Mouse (Mus musculus): Measurements from ENCODE around the gene Pus10. TPM values are rescaled to one million over a fixed set of nuclear protein-coding genes. Genes with fewer than 3 reads are reported as not detected.

The Pus10 gene
- polyA plus RNA-seq, 1 experiment = 2.0 TPM

DNA sequence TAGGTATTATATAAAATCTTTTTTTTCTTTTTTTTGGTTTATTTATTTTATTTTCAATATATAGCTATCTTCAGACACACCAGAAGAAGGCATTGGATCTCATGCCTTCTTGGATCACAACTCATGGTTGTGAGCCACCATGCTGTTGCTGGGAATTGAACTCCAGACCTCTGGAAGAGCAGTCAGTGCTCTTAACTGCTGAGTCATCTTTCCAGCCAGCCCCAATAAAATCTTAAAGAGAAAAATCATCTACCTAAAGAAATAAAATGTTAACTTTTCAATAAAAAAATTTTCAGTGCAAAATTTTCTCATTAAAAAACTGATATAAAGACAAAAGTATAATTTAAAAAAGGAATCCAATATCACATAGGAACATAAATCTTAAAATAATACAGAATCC lies 1.2 kb upstream of the Pus10 start:
- H3K9me3 ChIP-seq = no peaks in the 10 kb centered on the region
- TF ChIP-seq GATA1 (IDR thresholded peaks at IDR 0.05; ENCODE audit: borderline replicate concordance, low read length) (no peak), FLI1 (IDR thresholded peaks at IDR 0.05; ENCODE audit: low read length) (no peak)
- H3K27me3 ChIP-seq (replicated peaks) = no peaks in the 10 kb centered on the region
- H3K36me3 ChIP-seq (replicated peaks; ENCODE audit: low read length) = peaks cover 9% of the 10 kb centered on the region
- no peak overlapping the region for H3K4me3 ChIP-seq (replicated peaks)
- peaks cover 27% of the 10 kb centered on the region for H3K4me1 ChIP-seq

- TF ChIP-seq FLI1 (IDR thresholded peaks at IDR 0.05; ENCODE audit: low read length) (no peak), GATA1 (IDR thresholded peaks at IDR 0.05; ENCODE audit: borderline replicate concordance, low read length) (no peak)
- H3K27me3 ChIP-seq (replicated peaks) = no peaks in the 10 kb centered on the region
- H3K4me3 ChIP-seq (replicated peaks) = peak within 1 kb of the TSS; percentile 93
- peaks cover 21% of the 10 kb centered on the region for H3K4me1 ChIP-seq
- H3K9me3 ChIP-seq = no peaks in the 10 kb centered on the region
- H3K36me3 ChIP-seq (replicated peaks; ENCODE audit: low read length) = peaks cover 17% of the 10 kb centered on the region
Observed at GRCm38 (mm10) chr11:23665798-23666501, 476 bp downstream of the Pus10 start, which contains the start of gene Pex13. Gene Pex13, minus strand, starts transcription at chr11:23665959.

- Histone ChIP-seq H3K4me3 (replicated peaks) (peak overlapping the region; percentile 93), H3K9me3 (no peaks in the 10 kb centered on the region), H3K36me3 (replicated peaks; ENCODE audit: low read length) (peaks cover 22% of the 10 kb centered on the region), H3K4me1 (peaks cover 21% of the 10 kb centered on the region), H3K27me3 (replicated peaks) (no peaks in the 10 kb centered on the region)
- TF ChIP-seq GATA1 (IDR thresholded peaks at IDR 0.05; ENCODE audit: borderline replicate concordance, low read length) (no peak), FLI1 (IDR thresholded peaks at IDR 0.05; ENCODE audit: low read length) (no peak)
Observed at GRCm38 (mm10) chr11:23666526-23666925, 1.1 kb downstream of the Pus10 start.

- H3K9me3 ChIP-seq = no peaks in the 10 kb centered on the region
- TF ChIP-seq GATA1 (IDR thresholded peaks at IDR 0.05; ENCODE audit: borderline replicate concordance, low read length) (no peak), FLI1 (IDR thresholded peaks at IDR 0.05; ENCODE audit: low read length) (no peak)
- H3K36me3 ChIP-seq (replicated peaks; ENCODE audit: low read length) = peaks cover 28% of the 10 kb centered on the region
- H3K4me3 ChIP-seq (replicated peaks) = peak overlapping the region; percentile 93
- H3K4me1 ChIP-seq = peaks cover 19% of the 10 kb centered on the region
- no peaks in the 10 kb centered on the region for H3K27me3 ChIP-seq (replicated peaks)
Observed at GRCm38 (mm10) chr11:23667128-23667527, 1.7 kb downstream of the Pus10 start.

DNA sequence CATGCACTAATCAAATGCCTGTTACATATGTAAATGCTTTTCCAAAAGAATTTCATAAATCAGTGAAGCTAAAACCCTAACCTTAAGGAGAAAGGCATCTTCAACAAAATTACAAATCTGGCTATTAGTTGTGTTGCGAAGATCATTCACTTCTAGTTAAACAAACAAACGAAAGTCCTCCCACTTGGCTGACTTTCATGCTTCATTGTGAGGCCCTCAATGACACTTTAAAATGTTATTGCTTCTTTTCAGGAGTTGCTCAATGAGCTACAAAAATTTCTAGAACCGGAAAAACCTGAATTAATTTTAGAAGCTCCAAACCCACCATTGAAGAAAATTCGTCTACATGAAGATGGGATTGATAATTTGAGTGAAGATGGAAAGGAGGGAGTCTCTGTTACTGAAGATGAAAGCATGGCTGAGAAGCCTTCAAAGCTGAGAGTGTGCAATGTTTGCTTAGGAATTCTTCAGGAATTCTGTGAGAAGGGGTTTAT lies 6.8 kb downstream of the Pus10 start:
- no peaks in the 10 kb centered on the region for H3K9me3 ChIP-seq
- H3K27me3 ChIP-seq (replicated peaks) = no peaks in the 10 kb centered on the region
- TF ChIP-seq GATA1 (IDR thresholded peaks at IDR 0.05; ENCODE audit: borderline replicate concordance, low read length) (no peak), FLI1 (IDR thresholded peaks at IDR 0.05; ENCODE audit: low read length) (no peak)
- H3K36me3 ChIP-seq (replicated peaks; ENCODE audit: low read length) = peaks cover 79% of the 10 kb centered on the region
- H3K4me3 ChIP-seq (replicated peaks) = no peak overlapping the region
- H3K4me1 ChIP-seq = peaks cover 4% of the 10 kb centered on the region; the same call in 1 of the 2 replicates

DNA sequence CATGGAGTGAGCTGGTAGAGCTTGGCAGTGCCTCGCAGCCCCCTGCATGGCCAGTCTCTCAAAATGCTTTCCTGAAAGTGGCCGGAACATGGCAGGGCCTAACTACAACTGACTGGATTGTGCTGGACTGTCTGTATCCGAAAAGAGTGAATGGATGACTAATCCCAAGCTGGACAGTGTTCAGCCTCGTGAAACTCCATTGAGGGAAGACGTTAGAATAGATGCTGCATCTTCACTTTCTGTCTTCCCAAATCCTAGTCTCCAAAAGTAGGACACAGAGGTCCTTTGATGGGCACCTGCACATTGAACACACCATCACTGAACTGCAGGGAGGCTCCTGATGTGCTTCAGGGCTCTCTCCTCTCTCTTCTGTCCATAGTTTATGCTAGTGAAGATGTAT lies 10.6 kb downstream of the Pus10 start:
- no peaks in the 10 kb centered on the region for H3K27me3 ChIP-seq (replicated peaks)
- no peaks in the 10 kb centered on the region for H3K9me3 ChIP-seq
- peaks cover 10% of the 10 kb centered on the region for H3K4me1 ChIP-seq
- peaks cover 93% of the 10 kb centered on the region for H3K36me3 ChIP-seq (replicated peaks; ENCODE audit: low read length)
- H3K4me3 ChIP-seq (replicated peaks) = no peak overlapping the region
- TF ChIP-seq GATA1 (IDR thresholded peaks at IDR 0.05; ENCODE audit: borderline replicate concordance, low read length) (no peak), FLI1 (IDR thresholded peaks at IDR 0.05; ENCODE audit: low read length) (no peak)

GRCm38 (mm10) chr11:23679044-23679642 lies 13.7 kb downstream of the Pus10 start:
- peaks cover 10% of the 10 kb centered on the region for H3K4me1 ChIP-seq
- H3K9me3 ChIP-seq = no peaks in the 10 kb centered on the region
- no peak overlapping the region for H3K4me3 ChIP-seq (replicated peaks)
- no peak for TF ChIP-seq FLI1 (IDR thresholded peaks at IDR 0.05; ENCODE audit: low read length)
- no peak for TF ChIP-seq GATA1 (IDR thresholded peaks at IDR 0.05; ENCODE audit: borderline replicate concordance, low read length)
- H3K36me3 ChIP-seq (replicated peaks; ENCODE audit: low read length) = peaks cover 93% of the 10 kb centered on the region
- no peaks in the 10 kb centered on the region for H3K27me3 ChIP-seq (replicated peaks)

- H3K36me3 ChIP-seq (replicated peaks; ENCODE audit: low read length) = peaks cover 87% of the 10 kb centered on the region
Observed at GRCm38 (mm10) chr11:23680435-23680950, 15.0 kb downstream of the Pus10 start.

GRCm38 (mm10) chr11:23682561-23682960 lies 17.1 kb downstream of the Pus10 start:
- no peaks in the 10 kb centered on the region for H3K27me3 ChIP-seq (replicated peaks)
- TF ChIP-seq FLI1 (IDR thresholded peaks at IDR 0.05; ENCODE audit: low read length) (no peak), GATA1 (IDR thresholded peaks at IDR 0.05; ENCODE audit: borderline replicate concordance, low read length) (no peak)
- no peak overlapping the region for H3K4me3 ChIP-seq (replicated peaks)
- peaks cover 10% of the 10 kb centered on the region for H3K4me1 ChIP-seq
- peaks cover 87% of the 10 kb centered on the region for H3K36me3 ChIP-seq (replicated peaks; ENCODE audit: low read length)
- no peaks in the 10 kb centered on the region for H3K9me3 ChIP-seq

More at GRCm38 (mm10) chr11:23680435-23680950, 15.0 kb downstream of the Pus10 start:
- peaks cover 10% of the 10 kb centered on the region for H3K4me1 ChIP-seq
- H3K4me3 ChIP-seq (replicated peaks) = no peak overlapping the region
- H3K27me3 ChIP-seq (replicated peaks) = no peaks in the 10 kb centered on the region
- H3K9me3 ChIP-seq = no peaks in the 10 kb centered on the region
- TF ChIP-seq GATA1 (IDR thresholded peaks at IDR 0.05; ENCODE audit: borderline replicate concordance, low read length) (no peak), FLI1 (IDR thresholded peaks at IDR 0.05; ENCODE audit: low read length) (no peak)

DNA sequence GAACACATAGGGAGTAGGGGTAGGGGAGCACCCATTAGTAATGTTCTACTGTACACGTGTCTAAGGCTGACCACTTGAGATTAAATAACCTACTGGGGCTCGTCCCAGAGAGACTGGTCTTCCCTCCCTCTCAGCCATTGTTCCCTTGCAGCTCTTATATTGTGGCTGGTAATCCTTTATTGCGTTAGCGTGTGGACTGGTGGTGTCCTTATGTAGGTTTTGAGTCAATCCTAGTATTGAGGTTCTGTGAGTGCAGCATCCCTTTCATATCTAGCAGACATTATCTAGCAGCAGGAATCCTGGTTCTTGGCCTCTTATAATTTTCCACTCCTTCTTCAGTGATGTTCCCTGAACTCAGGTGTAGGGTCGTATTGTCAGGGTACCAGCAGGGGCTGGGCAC lies 21.2 kb downstream of the Pus10 start:
- no peak overlapping the region for H3K4me3 ChIP-seq (replicated peaks)
- TF ChIP-seq GATA1 (IDR thresholded peaks at IDR 0.05; ENCODE audit: borderline replicate concordance, low read length) (no peak), FLI1 (IDR thresholded peaks at IDR 0.05; ENCODE audit: low read length) (no peak)
- no peaks in the 10 kb centered on the region for H3K27me3 ChIP-seq (replicated peaks)
- H3K4me1 ChIP-seq = no peaks in the 10 kb centered on the region
- no peaks in the 10 kb centered on the region for H3K9me3 ChIP-seq
- H3K36me3 ChIP-seq (replicated peaks; ENCODE audit: low read length) = peaks cover 74% of the 10 kb centered on the region

Measured in megakaryocyte, embryonic 14.5 days (primary cell).